Mouse (Mus musculus): Measurements from ENCODE around the gene Gm10260. TPM values are rescaled to one million over a fixed set of nuclear protein-coding genes. Genes with fewer than 3 reads are reported as not detected.

The Gm10260 gene
- polyA plus RNA-seq, 1 experiment from 2014 or later: 8.9 TPM

DNA sequence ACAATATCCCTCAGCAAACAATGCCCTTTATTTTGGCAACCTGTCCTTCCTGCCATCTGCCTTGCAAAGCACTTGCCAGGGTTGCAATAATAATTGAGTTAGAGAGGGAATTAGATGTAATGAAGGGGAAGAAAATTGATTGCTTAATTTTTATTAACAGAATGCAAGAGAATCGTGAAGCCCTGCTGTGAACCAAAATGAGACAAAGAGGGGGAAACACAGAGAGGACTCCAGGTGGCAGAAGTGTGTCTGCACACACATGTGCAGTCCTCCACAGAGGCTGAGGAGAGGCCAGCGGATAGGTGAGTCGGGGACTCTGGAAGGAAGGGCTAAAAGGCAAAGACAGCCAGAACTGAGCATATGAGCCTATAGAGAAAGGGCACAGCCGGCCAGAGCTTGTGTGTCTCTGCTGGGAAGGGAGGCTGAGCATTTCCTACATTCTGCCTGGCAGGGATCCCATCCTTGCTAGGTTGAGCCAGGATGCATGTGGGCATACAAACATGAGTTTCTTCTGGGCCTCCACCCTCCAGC is 9.5 kb downstream of the Gm10260 start:
- no peak for TF ChIP-seq EP300 (optimal IDR thresholded peaks at IDR 0.05)
- TF ChIP-seq CTCF (IDR thresholded peaks at IDR 0.05; ENCODE audit: low read depth): no peak
- no peak for DNase-seq (ENCODE audit: low spot score)
- WGBS: 64% methylated on average over 4 of the region's 4 CpGs

DNA sequence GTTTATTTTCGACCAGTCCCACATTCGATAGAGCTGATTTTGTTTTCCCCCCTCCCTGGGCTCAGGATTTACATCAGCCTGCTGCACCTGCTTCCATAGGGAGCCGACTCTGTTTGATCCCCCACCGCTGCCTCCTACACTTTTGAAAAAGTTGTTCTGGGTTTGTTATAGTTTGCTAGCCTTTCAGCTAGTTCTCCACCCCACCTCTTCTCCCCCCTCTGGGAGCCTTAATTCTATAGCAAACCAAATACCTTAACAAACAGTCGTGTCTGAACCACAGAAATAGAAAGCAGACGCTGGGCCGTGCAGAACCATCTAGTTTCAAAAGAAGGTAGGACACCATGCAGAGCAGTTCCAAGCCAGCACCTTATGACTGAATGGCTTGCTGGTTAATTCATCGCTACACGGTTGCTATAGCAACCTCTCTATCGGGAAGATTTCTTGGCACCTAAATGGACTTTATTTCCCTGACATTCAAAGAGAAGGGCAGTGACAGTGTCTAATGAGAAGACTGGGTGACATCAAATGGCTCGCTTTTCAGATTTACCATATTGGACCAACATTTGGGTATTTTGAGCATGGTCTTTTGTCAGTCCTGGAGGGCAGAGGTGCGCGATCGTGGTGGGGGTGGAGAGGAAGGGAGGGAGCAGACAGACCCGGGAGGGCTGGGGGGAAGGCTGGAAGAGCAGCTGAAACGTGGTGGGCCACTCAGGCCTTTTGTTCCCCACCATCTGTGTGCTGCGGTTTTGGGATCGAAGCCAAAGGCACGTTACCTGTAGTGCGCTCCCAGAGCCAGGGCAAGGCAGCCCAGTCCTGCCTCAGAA is 13.2 kb downstream of the Gm10260 start:
- ATAC-seq (ENCODE audit: low FRiP score, low TSS enrichment) (no peak), DNase-seq (ENCODE audit: low spot score) (no peak)
- H3K27me3 ChIP-seq (ENCODE audit: control insufficient read depth, insufficient read depth, low read length): no peaks in the 10 kb centered on the region
- H3K9ac ChIP-seq (ENCODE audit: low read length): no peak overlapping the region
- 46% methylated on average over 20 of the region's 20 CpGs for WGBS
- no peaks in the 10 kb centered on the region for H3K36me3 ChIP-seq (ENCODE audit: control insufficient read depth, insufficient read depth, low read length)
- no peak overlapping the region for H3K4me2 ChIP-seq (replicated peaks; ENCODE audit: low read depth)
- no peak for TF ChIP-seq CTCF (IDR thresholded peaks at IDR 0.05; ENCODE audit: low read depth)
- no peak for TF ChIP-seq EP300 (optimal IDR thresholded peaks at IDR 0.05)
- no peak overlapping the region for H3K4me3 ChIP-seq (ENCODE audit: low read depth, low read length)
- H3K4me1 ChIP-seq (replicated peaks; ENCODE audit: control insufficient read depth, insufficient read depth): no peaks in the 10 kb centered on the region
- H3K9me3 ChIP-seq (ENCODE audit: control insufficient read depth, low read length): no peaks in the 10 kb centered on the region
- no peak overlapping the region for H3K27ac ChIP-seq (replicated peaks)

More for the DNA sequence above, 9.5 kb downstream of the Gm10260 start:
- Histone ChIP-seq H3K9ac (ENCODE audit: low read length) (no peak overlapping the region), H3K4me2 (replicated peaks; ENCODE audit: low read depth) (no peak overlapping the region), H3K27me3 (ENCODE audit: control insufficient read depth, insufficient read depth, low read length) (no peaks in the 10 kb centered on the region), H3K4me1 (replicated peaks; ENCODE audit: control insufficient read depth, insufficient read depth) (no peaks in the 10 kb centered on the region), H3K36me3 (ENCODE audit: control insufficient read depth, insufficient read depth, low read length) (no peaks in the 10 kb centered on the region), H3K4me3 (ENCODE audit: low read depth, low read length) (no peak overlapping the region), H3K9me3 (ENCODE audit: control insufficient read depth, low read length) (no peaks in the 10 kb centered on the region), H3K27ac (replicated peaks) (no peak overlapping the region)
- ATAC-seq (ENCODE audit: low FRiP score, low TSS enrichment): no peak

DNA sequence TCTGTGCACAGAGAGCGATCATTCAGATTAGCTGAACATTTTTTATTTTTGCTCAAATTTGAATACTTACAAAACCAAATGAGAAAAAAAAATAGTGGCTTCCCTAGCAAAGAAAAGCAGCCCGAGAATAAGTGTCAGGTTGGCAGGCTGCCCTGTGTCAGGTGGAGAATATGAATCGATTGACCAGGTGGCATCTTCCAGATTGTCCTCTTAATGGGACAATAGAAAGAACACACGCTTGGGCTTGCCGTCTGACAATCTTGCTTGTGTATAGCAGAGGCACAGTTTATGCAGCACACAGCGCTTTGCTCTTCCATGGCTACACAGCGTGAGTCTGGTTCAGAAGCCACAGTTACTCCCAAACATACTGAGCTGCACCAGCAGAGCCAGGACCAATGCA is 15.8 kb downstream of the Gm10260 start:
- H3K4me1 ChIP-seq (replicated peaks; ENCODE audit: control insufficient read depth, insufficient read depth): no peaks in the 10 kb centered on the region
- no peak overlapping the region for H3K27ac ChIP-seq (replicated peaks)
- H3K27me3 ChIP-seq (ENCODE audit: control insufficient read depth, insufficient read depth, low read length): no peaks in the 10 kb centered on the region
- TF ChIP-seq CTCF (IDR thresholded peaks at IDR 0.05; ENCODE audit: low read depth) (no peak), EP300 (optimal IDR thresholded peaks at IDR 0.05) (no peak)
- no peak overlapping the region for H3K4me3 ChIP-seq (ENCODE audit: low read depth, low read length)
- H3K36me3 ChIP-seq (ENCODE audit: control insufficient read depth, insufficient read depth, low read length): no peaks in the 10 kb centered on the region
- DNase-seq (ENCODE audit: low spot score) (no peak), ATAC-seq (ENCODE audit: low FRiP score, low TSS enrichment) (no peak)
- H3K4me2 ChIP-seq (replicated peaks; ENCODE audit: low read depth): no peak overlapping the region
- H3K9me3 ChIP-seq (ENCODE audit: control insufficient read depth, low read length): no peaks in the 10 kb centered on the region
- WGBS: 76% methylated on average over 7 of the region's 7 CpGs
- no peak overlapping the region for H3K9ac ChIP-seq (ENCODE audit: low read length)

DNA sequence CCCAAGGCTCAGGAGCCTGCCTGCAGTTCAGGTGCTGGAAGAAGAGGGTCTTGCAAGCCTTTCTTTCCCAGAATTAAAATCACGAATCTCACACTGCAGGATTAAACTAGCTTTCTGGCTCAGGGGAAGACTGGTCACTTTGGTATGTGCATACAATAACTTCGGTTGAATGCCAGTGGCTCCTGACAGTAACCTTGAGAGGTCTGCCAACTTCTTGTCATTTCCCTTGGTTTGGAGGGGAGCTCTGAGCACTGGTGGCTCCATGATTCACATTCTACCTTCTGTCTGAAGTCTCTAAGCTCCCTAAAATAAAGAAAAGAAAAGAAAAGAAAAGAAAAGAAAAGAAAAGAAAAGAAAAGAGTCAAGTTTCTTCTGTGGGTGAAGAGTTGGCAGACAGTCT is 16.4 kb downstream of the Gm10260 start:
- ATAC-seq (ENCODE audit: low FRiP score, low TSS enrichment): no peak
- no peak overlapping the region for H3K4me3 ChIP-seq (ENCODE audit: low read depth, low read length)
- no peak overlapping the region for H3K9ac ChIP-seq (ENCODE audit: low read length)
- H3K4me1 ChIP-seq (replicated peaks; ENCODE audit: control insufficient read depth, insufficient read depth): no peaks in the 10 kb centered on the region
- 50% methylated on average over 2 of the region's 2 CpGs for WGBS
- no peak for TF ChIP-seq CTCF (IDR thresholded peaks at IDR 0.05; ENCODE audit: low read depth)
- no peak for TF ChIP-seq EP300 (optimal IDR thresholded peaks at IDR 0.05)
- no peaks in the 10 kb centered on the region for H3K36me3 ChIP-seq (ENCODE audit: control insufficient read depth, insufficient read depth, low read length)
- no peaks in the 10 kb centered on the region for H3K9me3 ChIP-seq (ENCODE audit: control insufficient read depth, low read length)
- no peak overlapping the region for H3K27ac ChIP-seq (replicated peaks)
- H3K4me2 ChIP-seq (replicated peaks; ENCODE audit: low read depth): no peak overlapping the region
- no peak for DNase-seq (ENCODE audit: low spot score)
- H3K27me3 ChIP-seq (ENCODE audit: control insufficient read depth, insufficient read depth, low read length): no peaks in the 10 kb centered on the region

DNA sequence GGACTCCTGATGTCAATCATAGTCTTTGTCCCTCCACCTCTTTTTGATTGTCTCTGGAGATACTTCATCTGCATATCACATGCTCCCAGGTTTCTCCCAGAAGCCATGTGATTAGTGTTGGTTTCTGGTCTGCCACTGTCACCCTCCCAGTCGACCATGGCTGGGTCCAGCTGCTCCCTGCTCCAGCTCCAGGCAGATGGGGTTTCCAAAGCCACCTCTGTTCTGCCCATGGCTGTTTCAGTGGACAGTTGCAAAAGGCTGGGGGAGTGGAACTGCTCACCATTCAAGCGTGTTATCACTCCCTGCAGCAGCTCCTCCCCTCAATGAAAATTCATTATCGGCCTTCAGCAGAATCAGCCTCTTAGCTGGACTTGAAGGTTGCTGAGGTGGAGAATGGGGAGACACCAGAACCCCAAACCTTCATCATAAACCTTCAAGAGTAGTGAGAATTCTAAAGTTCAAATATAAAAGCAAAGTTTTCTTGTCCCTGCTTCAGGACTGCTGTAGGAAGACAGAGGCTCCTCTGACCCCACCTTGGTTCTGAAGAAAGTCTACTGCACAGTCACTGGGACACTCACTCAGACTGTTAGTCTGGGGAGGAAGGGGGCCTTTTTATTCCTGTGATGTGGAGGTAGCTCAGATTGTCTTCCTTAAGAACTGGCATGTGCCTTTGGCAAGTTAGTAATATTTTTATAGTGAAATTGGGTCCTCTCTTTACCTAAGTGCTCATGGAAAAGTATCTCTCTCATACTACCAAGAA is 17.0 kb downstream of the Gm10260 start:
- TF ChIP-seq CTCF (IDR thresholded peaks at IDR 0.05; ENCODE audit: low read depth): no peak
- TF ChIP-seq EP300 (optimal IDR thresholded peaks at IDR 0.05): no peak
- 61% methylated on average over 3 of the region's 3 CpGs for WGBS

More for the DNA sequence above, 17.0 kb downstream of the Gm10260 start:
- Histone ChIP-seq H3K9me3 (ENCODE audit: control insufficient read depth, low read length) (no peaks in the 10 kb centered on the region), H3K27ac (replicated peaks) (no peak overlapping the region), H3K36me3 (ENCODE audit: control insufficient read depth, insufficient read depth, low read length) (no peaks in the 10 kb centered on the region), H3K27me3 (ENCODE audit: control insufficient read depth, insufficient read depth, low read length) (no peaks in the 10 kb centered on the region), H3K9ac (ENCODE audit: low read length) (no peak overlapping the region), H3K4me3 (ENCODE audit: low read depth, low read length) (no peak overlapping the region), H3K4me1 (replicated peaks; ENCODE audit: control insufficient read depth, insufficient read depth) (no peaks in the 10 kb centered on the region), H3K4me2 (replicated peaks; ENCODE audit: low read depth) (no peak overlapping the region)
- ATAC-seq (ENCODE audit: low FRiP score, low TSS enrichment) (no peak), DNase-seq (ENCODE audit: low spot score) (no peak)
